Mouse (Mus musculus): ENCODE measurements around the gene Ghrh. TPM values are rescaled to one million over a fixed set of nuclear protein-coding genes. Genes with fewer than 3 reads are reported as not detected.
"Not testable (repeated sequence)": the region's sequence is repeated elsewhere in the genome, so short reads cannot be mapped to it uniquely, and the experiment has no call there.

Gene Ghrh
- total and polyA plus RNA-seq, 2 experiments: not detected

GRCm38 (mm10) chr2:157389591-157389921, 42.2 kb upstream of the Ghrh start:
- H3K4me1 ChIP-seq (ENCODE audit: control insufficient read depth, insufficient read depth, low read length): no peaks in the 10 kb centered on the region
- H3K27me3 ChIP-seq (ENCODE audit: control insufficient read depth, insufficient read depth, low read length): no peaks in the 10 kb centered on the region
- DNase-seq (ENCODE audit: extremely low read depth, low read depth, low spot score): no peak
- no peak overlapping the region for H3K9ac ChIP-seq (ENCODE audit: low read depth, low read length)
- H3K4me3 ChIP-seq (ENCODE audit: insufficient read depth, low read depth, low read length): no peak overlapping the region
- 93% methylated on average over 7 of the region's 7 CpGs for WGBS
- no peaks in the 10 kb centered on the region; the same call in 1 of the 2 replicates for H3K79me2 ChIP-seq (ENCODE audit: control insufficient read depth, insufficient read depth, low read length)
- TF ChIP-seq POLR2A (IDR thresholded peaks at IDR 0.05; ENCODE audit: extremely low read depth, insufficient read depth, low read length): no peak
- TF ChIP-seq CTCF (IDR thresholded peaks at IDR 0.05; ENCODE audit: low read depth, low read length): no peak
- no peaks in the 10 kb centered on the region for H3K36me3 ChIP-seq (ENCODE audit: control insufficient read depth, insufficient read depth, low read length)
- no peak overlapping the region for H3K27ac ChIP-seq (replicated peaks; ENCODE audit: insufficient read depth, low read depth, low read length)

GRCm38 (mm10) chr2:157388901-157389590, 41.7 kb upstream of the Ghrh start:
- H3K79me2 ChIP-seq (ENCODE audit: control insufficient read depth, insufficient read depth, low read length); H3K4me1 ChIP-seq (ENCODE audit: control insufficient read depth, insufficient read depth, low read length); H3K27ac ChIP-seq (replicated peaks; ENCODE audit: insufficient read depth, low read depth, low read length); DNase-seq (ENCODE audit: extremely low read depth, low read depth, low spot score); H3K9ac ChIP-seq (ENCODE audit: low read depth, low read length); H3K27me3 ChIP-seq (ENCODE audit: control insufficient read depth, insufficient read depth, low read length); H3K36me3 ChIP-seq (ENCODE audit: control insufficient read depth, insufficient read depth, low read length); H3K4me3 ChIP-seq (ENCODE audit: insufficient read depth, low read depth, low read length): not testable (repeated sequence)
- 98% methylated on average over 14 of the region's 14 CpGs for WGBS

GRCm38 (mm10) chr2:157384836-157385235, 37.5 kb upstream of the Ghrh start:
- Histone ChIP-seq H3K27ac (replicated peaks; ENCODE audit: insufficient read depth, low read depth, low read length) (no peak overlapping the region), H3K79me2 (ENCODE audit: control insufficient read depth, insufficient read depth, low read length) (no peaks in the 10 kb centered on the region; the same call in 1 of the 2 replicates), H3K4me3 (ENCODE audit: insufficient read depth, low read depth, low read length) (no peak overlapping the region), H3K9ac (ENCODE audit: low read depth, low read length) (no peak overlapping the region), H3K27me3 (ENCODE audit: control insufficient read depth, insufficient read depth, low read length) (no peaks in the 10 kb centered on the region), H3K36me3 (ENCODE audit: control insufficient read depth, insufficient read depth, low read length) (peaks cover 2% of the 10 kb centered on the region; the same call in 1 of the 2 replicates), H3K4me1 (ENCODE audit: control insufficient read depth, insufficient read depth, low read length) (no peaks in the 10 kb centered on the region)
- TF ChIP-seq POLR2A (IDR thresholded peaks at IDR 0.05; ENCODE audit: extremely low read depth, insufficient read depth, low read length): no peak
- no peak for DNase-seq (ENCODE audit: extremely low read depth, low read depth, low spot score)
- WGBS: 76% methylated on average over 4 of the region's 4 CpGs

DNA sequence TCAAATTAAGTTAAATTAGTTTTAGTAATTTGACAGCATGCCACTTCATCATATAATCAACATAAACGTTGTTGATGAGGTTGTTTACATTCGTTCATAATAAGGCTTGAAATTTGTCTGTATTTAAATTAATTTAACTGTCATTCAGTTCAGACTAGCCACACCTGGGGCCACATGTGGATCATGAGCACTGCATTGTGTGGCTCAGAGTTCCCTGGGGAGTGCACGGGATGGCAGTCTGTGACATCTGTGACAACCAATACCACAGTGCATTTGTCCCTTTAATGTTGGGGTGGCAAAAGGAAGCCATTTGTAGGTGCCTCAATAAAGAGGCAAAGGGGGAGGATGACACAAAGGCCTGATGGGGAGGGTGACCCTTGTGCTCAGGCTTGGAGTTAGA, 29.7 kb upstream of the Ghrh start:
- Histone ChIP-seq H3K9ac (ENCODE audit: low read depth, low read length) (no peak overlapping the region), H3K4me3 (ENCODE audit: insufficient read depth, low read depth, low read length) (no peak overlapping the region), H3K27ac (replicated peaks; ENCODE audit: insufficient read depth, low read depth, low read length) (no peak overlapping the region), H3K79me2 (ENCODE audit: control insufficient read depth, insufficient read depth, low read length) (peaks cover 6% of the 10 kb centered on the region; the same call in 1 of the 2 replicates), H3K4me1 (ENCODE audit: control insufficient read depth, insufficient read depth, low read length) (no peaks in the 10 kb centered on the region; the same call in 1 of the 2 replicates), H3K27me3 (ENCODE audit: control insufficient read depth, insufficient read depth, low read length) (no peaks in the 10 kb centered on the region), H3K36me3 (ENCODE audit: control insufficient read depth, insufficient read depth, low read length) (peaks cover 5% of the 10 kb centered on the region; the same call in 1 of the 2 replicates)
- TF ChIP-seq CTCF (IDR thresholded peaks at IDR 0.05; ENCODE audit: low read depth, low read length): no peak
- TF ChIP-seq POLR2A (IDR thresholded peaks at IDR 0.05; ENCODE audit: extremely low read depth, insufficient read depth, low read length): no peak
- 86% methylated on average over 3 of the region's 3 CpGs for WGBS
- DNase-seq (ENCODE audit: extremely low read depth, low read depth, low spot score): no peak

DNA sequence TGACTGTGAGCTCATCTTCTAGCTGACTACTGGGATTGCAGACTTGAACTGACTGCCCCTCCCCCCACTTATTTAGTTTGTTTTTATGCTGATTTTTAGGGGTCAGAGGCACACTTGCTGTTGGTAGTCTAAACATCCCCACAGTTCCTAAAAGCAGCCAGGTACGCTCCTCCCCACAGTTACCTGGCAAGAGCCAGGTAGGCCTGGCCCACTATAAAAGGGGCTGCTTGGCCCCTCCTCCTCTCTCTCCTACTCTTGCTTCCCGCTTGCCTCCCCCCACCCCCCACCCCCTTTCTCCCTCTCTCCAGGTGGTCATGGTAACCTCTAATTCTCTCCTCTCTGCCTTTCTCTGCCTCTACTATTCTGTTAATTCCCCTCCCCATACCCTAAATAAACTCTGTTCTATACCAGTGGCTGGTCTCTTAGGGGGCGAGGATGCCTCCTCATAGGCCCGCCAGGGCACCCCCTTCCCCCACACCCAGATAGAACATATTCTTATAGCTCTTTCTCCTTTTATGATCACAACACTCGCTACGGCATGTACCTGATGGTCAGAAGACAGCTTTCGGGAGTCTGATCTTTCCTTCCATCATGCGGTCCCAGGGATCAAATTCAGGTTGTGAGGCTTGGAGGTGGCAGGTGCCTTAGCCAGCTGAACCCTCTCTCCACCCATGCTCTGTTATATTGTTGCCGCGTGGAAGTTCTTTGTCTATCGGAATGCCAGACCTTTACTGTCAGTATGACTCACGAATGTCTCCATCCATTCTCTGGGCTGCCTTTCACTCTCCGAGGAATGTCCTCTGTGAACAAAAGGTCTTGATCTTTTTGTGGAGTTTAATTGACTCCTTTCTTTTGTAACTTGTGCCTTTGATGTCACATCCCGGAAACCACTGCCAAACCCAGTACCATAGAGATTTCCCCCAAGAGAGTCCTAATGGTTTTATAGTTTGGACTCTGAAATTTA, 28.8 kb upstream of the Ghrh start:
- WGBS: 82% methylated on average over 14 of the region's 14 CpGs
- no peak for DNase-seq (ENCODE audit: extremely low read depth, low read depth, low spot score)
- Histone ChIP-seq H3K4me3 (ENCODE audit: insufficient read depth, low read depth, low read length) (no peak overlapping the region), H3K36me3 (ENCODE audit: control insufficient read depth, insufficient read depth, low read length) (peaks cover 5% of the 10 kb centered on the region; the same call in 1 of the 2 replicates), H3K27me3 (ENCODE audit: control insufficient read depth, insufficient read depth, low read length) (no peaks in the 10 kb centered on the region), H3K9ac (ENCODE audit: low read depth, low read length) (no peak overlapping the region), H3K27ac (replicated peaks; ENCODE audit: insufficient read depth, low read depth, low read length) (no peak overlapping the region), H3K79me2 (ENCODE audit: control insufficient read depth, insufficient read depth, low read length) (peaks cover 6% of the 10 kb centered on the region; the same call in 1 of the 2 replicates), H3K4me1 (ENCODE audit: control insufficient read depth, insufficient read depth, low read length) (no peaks in the 10 kb centered on the region; the same call in 1 of the 2 replicates)
- no peak for TF ChIP-seq CTCF (IDR thresholded peaks at IDR 0.05; ENCODE audit: low read depth, low read length)
- no peak for TF ChIP-seq POLR2A (IDR thresholded peaks at IDR 0.05; ENCODE audit: extremely low read depth, insufficient read depth, low read length)

All from liver, adult 2 months (tissue).